Mouse (Mus musculus): ENCODE results near the gene Gipc3. TPM values are rescaled to one million over a fixed set of nuclear protein-coding genes. Genes with fewer than 3 reads are reported as not detected.

The Gipc3 gene
- polyA plus RNA-seq, 3 experiments from 2014 or later, result 0.12 TPM; not detected in 2

GRCm38 (mm10) chr10:81345162-81345534 lies 2.1 kb upstream of the Gipc3 start:
- no peak for ATAC-seq

GRCm38 (mm10) chr10:81344421-81345161 lies 1.5 kb upstream of the Gipc3 start:
- peak; percentile 41 for ATAC-seq

GRCm38 (mm10) chr10:81341333-81341949 lies 1.6 kb downstream of the Gipc3 start:
- ATAC-seq, result peak; percentile 49

GRCm38 (mm10) chr10:81340551-81341332 lies 2.3 kb downstream of the Gipc3 start:
- ATAC-seq, result no peak

GRCm38 (mm10) chr10:81336558-81336957 lies 6.5 kb downstream of the Gipc3 start:
- ATAC-seq, result no peak

- ATAC-seq, result no peak
These were observed 7.4 kb downstream of the Gipc3 start for GRCm38 (mm10) chr10:81335393-81336340.

- no peak for ATAC-seq
These were observed 8.7 kb downstream of the Gipc3 start for GRCm38 (mm10) chr10:81334324-81334723.

GRCm38 (mm10) chr10:81332277-81332676 lies 10.8 kb downstream of the Gipc3 start:
- no peak for ATAC-seq

- no peak for ATAC-seq
These were observed 13.1 kb downstream of the Gipc3 start for GRCm38 (mm10) chr10:81330007-81330406.

- peak; percentile 79 for ATAC-seq
These were observed 13.7 kb downstream of the Gipc3 start for GRCm38 (mm10) chr10:81329194-81329975.

GRCm38 (mm10) chr10:81328386-81328785 lies 14.7 kb downstream of the Gipc3 start, which contains the start of gene Tbxa2r:
TSS of gene Tbxa2r (plus strand) at chr10:81328731.
- peak; percentile 66 for ATAC-seq

GRCm38 (mm10) chr10:81327959-81328358 lies 15.1 kb downstream of the Gipc3 start:
- ATAC-seq, result no peak

- ATAC-seq, result no peak
These were observed 16.2 kb downstream of the Gipc3 start for GRCm38 (mm10) chr10:81326858-81327257.

- ATAC-seq, result no peak
These were observed 17.3 kb downstream of the Gipc3 start for GRCm38 (mm10) chr10:81325781-81326180.

- no peak for ATAC-seq
These were observed 17.9 kb downstream of the Gipc3 start for GRCm38 (mm10) chr10:81325176-81325575.

- no peak for ATAC-seq
These were observed 19.1 kb downstream of the Gipc3 start for GRCm38 (mm10) chr10:81323791-81324530.

- no peak for ATAC-seq
These were observed 19.8 kb downstream of the Gipc3 start for GRCm38 (mm10) chr10:81323141-81323775.

GRCm38 (mm10) chr10:81322444-81322843 lies 20.6 kb downstream of the Gipc3 start:
- ATAC-seq, result no peak

GRCm38 (mm10) chr10:81321436-81321835 lies 21.6 kb downstream of the Gipc3 start:
- no peak for ATAC-seq
